Mouse (Mus musculus): ENCODE results near the gene Kcnj1. TPM values are rescaled to one million over a fixed set of nuclear protein-coding genes. Genes with fewer than 3 reads are reported as not detected.

Gene Kcnj1
- polyA plus RNA-seq (2014; fragmentation: Nextera tagmentation; extraction: Ambion mirVana) = 0.09 TPM in 1 of 2 replicates, not detected in the other

DNA sequence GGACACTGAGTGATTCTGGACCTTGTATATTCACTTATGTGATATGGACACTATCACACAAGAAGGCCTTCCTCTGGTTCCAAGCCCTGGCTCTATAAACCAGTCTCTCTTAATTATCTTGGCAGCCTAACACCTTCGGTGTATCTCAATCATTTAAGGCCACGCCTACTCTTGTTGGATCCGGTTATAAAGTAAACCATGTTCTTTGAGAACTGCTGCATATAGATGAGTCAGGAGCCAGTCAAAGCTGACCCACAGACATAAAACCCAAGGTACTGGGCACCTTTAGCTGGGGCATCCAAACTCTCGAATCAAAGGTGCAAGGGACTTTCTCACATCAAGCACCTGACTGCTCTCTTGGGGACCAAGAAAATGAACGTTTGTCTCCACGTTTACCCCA lies at the start of gene Kcnj1:
Gene Kcnj1 (plus strand): TSS at position 292 of the 400 bp plus-strand sequence.
- H3K27ac ChIP-seq = no peak within 1 kb of the TSS
- H3K36me3 ChIP-seq (replicated peaks; ENCODE audit: control insufficient read depth, insufficient read depth) = no peaks in the 10 kb centered on the region
- ATAC-seq (ENCODE audit: low FRiP score) (no peak), DNase-seq (ENCODE audit: low spot score) (no peak)
- H3K4me3 ChIP-seq (replicated peaks; ENCODE audit: low read length) = no peak within 1 kb of the TSS
- no peaks in the 10 kb centered on the region for H3K9me3 ChIP-seq (ENCODE audit: control insufficient read depth, low read length)
- H3K4me1 ChIP-seq (replicated peaks; ENCODE audit: control insufficient read depth, insufficient read depth, low read length) = no peaks in the 10 kb centered on the region
- WGBS = 92% methylated on average over 6 of the region's 6 CpGs
- no peaks in the 10 kb centered on the region for H3K27me3 ChIP-seq (ENCODE audit: control insufficient read depth, insufficient read depth, low read length)
- no peak within 1 kb of the TSS for H3K4me2 ChIP-seq (replicated peaks)
- H3K9ac ChIP-seq = no peak within 1 kb of the TSS

DNA sequence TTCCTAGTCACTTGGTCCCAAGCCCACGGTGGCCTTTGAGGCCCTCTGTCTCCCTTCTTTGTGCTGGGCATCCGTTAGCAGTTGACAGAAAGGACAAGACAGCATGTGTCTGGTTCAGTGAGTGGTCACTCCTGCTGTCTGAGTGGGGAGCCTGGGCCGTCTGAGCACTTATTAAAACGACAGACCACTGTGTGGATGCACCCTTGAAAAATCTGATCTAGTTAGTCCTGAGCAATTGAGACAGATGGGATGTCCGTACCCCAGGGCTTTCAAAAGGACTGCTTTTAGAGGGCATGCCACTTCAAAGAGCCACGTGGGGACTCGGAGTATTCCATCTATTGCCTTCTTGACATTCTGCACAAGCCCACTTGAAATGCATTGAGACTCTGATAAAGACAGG lies 48.7 kb upstream of the Kcnj1 start:
- no peak overlapping the region for H3K4me3 ChIP-seq (replicated peaks; ENCODE audit: low read length)
- WGBS = 49% methylated on average over 7 of the region's 7 CpGs
- H3K9ac ChIP-seq = no peak overlapping the region
- no peaks in the 10 kb centered on the region for H3K9me3 ChIP-seq (ENCODE audit: control insufficient read depth, low read length)
- no peaks in the 10 kb centered on the region for H3K27me3 ChIP-seq (ENCODE audit: control insufficient read depth, insufficient read depth, low read length)
- 0 out of 2 replicates have a peak, but pooled peaks cover 4% of the 10 kb centered on the region for H3K4me1 ChIP-seq (replicated peaks; ENCODE audit: control insufficient read depth, insufficient read depth, low read length)
- no peak for ATAC-seq (ENCODE audit: low FRiP score)
- H3K27ac ChIP-seq = no peak overlapping the region
- no peak overlapping the region for H3K4me2 ChIP-seq (replicated peaks)
- DNase-seq (ENCODE audit: low spot score) = no peak
- no peaks in the 10 kb centered on the region for H3K36me3 ChIP-seq (replicated peaks; ENCODE audit: control insufficient read depth, insufficient read depth)

DNA sequence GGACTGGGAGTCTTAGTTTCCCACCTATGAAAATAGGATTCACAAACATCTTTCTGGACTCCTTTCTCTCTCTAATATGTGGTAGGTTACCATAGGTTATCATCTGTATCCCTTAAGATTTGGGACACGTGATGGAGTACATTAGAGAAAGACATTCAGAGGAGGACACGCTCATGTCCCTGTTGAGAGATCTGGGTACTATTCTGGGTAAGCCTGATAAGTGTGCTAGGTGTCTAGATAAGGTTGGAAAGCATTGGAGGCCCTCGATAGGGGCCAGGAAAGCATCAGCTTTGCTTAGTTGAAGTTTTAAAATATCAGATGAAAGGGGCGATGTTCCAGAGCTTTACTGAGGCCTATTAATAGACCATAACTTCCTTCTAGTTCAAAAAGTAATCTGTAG lies 43.5 kb upstream of the Kcnj1 start:
- Histone ChIP-seq H3K4me1 (replicated peaks; ENCODE audit: control insufficient read depth, insufficient read depth, low read length) (no peaks in the 10 kb centered on the region), H3K4me3 (replicated peaks; ENCODE audit: low read length) (no peak overlapping the region), H3K36me3 (replicated peaks; ENCODE audit: control insufficient read depth, insufficient read depth) (no peaks in the 10 kb centered on the region), H3K9ac (no peak overlapping the region), H3K27me3 (ENCODE audit: control insufficient read depth, insufficient read depth, low read length) (no peaks in the 10 kb centered on the region), H3K9me3 (ENCODE audit: control insufficient read depth, low read length) (no peaks in the 10 kb centered on the region), H3K27ac (no peak overlapping the region), H3K4me2 (replicated peaks) (no peak overlapping the region)
- 97% methylated on average over 4 of the region's 4 CpGs for WGBS
- DNase-seq (ENCODE audit: low spot score) (no peak), ATAC-seq (ENCODE audit: low FRiP score) (no peak)

GRCm38 (mm10) chr9:32331162-32331561 lies 41.1 kb upstream of the Kcnj1 start:
- Histone ChIP-seq H3K4me2 (replicated peaks) (no peak overlapping the region), H3K36me3 (replicated peaks; ENCODE audit: control insufficient read depth, insufficient read depth) (no peaks in the 10 kb centered on the region), H3K4me1 (replicated peaks; ENCODE audit: control insufficient read depth, insufficient read depth, low read length) (no peaks in the 10 kb centered on the region), H3K9me3 (ENCODE audit: control insufficient read depth, low read length) (no peaks in the 10 kb centered on the region), H3K27me3 (ENCODE audit: control insufficient read depth, insufficient read depth, low read length) (no peaks in the 10 kb centered on the region), H3K9ac (no peak overlapping the region), H3K4me3 (replicated peaks; ENCODE audit: low read length) (no peak overlapping the region), H3K27ac (no peak overlapping the region)
- no peak for ATAC-seq (ENCODE audit: low FRiP score)
- WGBS = 78% methylated on average over 5 of the region's 5 CpGs
- no peak for DNase-seq (ENCODE audit: low spot score)

- WGBS = 80% methylated on average over 13 of the region's 13 CpGs
- no peak overlapping the region for H3K27ac ChIP-seq
- H3K9me3 ChIP-seq (ENCODE audit: control insufficient read depth, low read length) = no peaks in the 10 kb centered on the region
- no peaks in the 10 kb centered on the region for H3K27me3 ChIP-seq (ENCODE audit: control insufficient read depth, insufficient read depth, low read length)
- ATAC-seq (ENCODE audit: low FRiP score) (no peak), DNase-seq (ENCODE audit: low spot score) (no peak)
- no peak overlapping the region for H3K9ac ChIP-seq
- H3K4me2 ChIP-seq (replicated peaks) = no peak overlapping the region
- H3K4me1 ChIP-seq (replicated peaks; ENCODE audit: control insufficient read depth, insufficient read depth, low read length) = no peaks in the 10 kb centered on the region
- H3K4me3 ChIP-seq (replicated peaks; ENCODE audit: low read length) = no peak overlapping the region
- no peaks in the 10 kb centered on the region for H3K36me3 ChIP-seq (replicated peaks; ENCODE audit: control insufficient read depth, insufficient read depth)
These were observed 36.7 kb upstream of the Kcnj1 start for GRCm38 (mm10) chr9:32335389-32336150.

- Histone ChIP-seq H3K9ac (no peak overlapping the region), H3K27ac (no peak overlapping the region), H3K4me3 (replicated peaks; ENCODE audit: low read length) (no peak overlapping the region), H3K36me3 (replicated peaks; ENCODE audit: control insufficient read depth, insufficient read depth) (no peaks in the 10 kb centered on the region), H3K9me3 (ENCODE audit: control insufficient read depth, low read length) (no peaks in the 10 kb centered on the region), H3K4me1 (replicated peaks; ENCODE audit: control insufficient read depth, insufficient read depth, low read length) (peaks cover 12% of the 10 kb centered on the region; the same call in 1 of the 2 replicates), H3K27me3 (ENCODE audit: control insufficient read depth, insufficient read depth, low read length) (peaks cover 41% of the 10 kb centered on the region), H3K4me2 (replicated peaks) (no peak overlapping the region)
- WGBS = 71% methylated on average over 5 of the region's 5 CpGs
- DNase-seq (ENCODE audit: low spot score) (no peak), ATAC-seq (ENCODE audit: low FRiP score) (no peak)
These were observed 31.5 kb upstream of the Kcnj1 start for GRCm38 (mm10) chr9:32340831-32341230.

GRCm38 (mm10) chr9:32342929-32343328 lies 29.4 kb upstream of the Kcnj1 start:
- DNase-seq (ENCODE audit: low spot score) = no peak
- H3K4me1 ChIP-seq (replicated peaks; ENCODE audit: control insufficient read depth, insufficient read depth, low read length) = peaks cover 12% of the 10 kb centered on the region; the same call in 1 of the 2 replicates
- peaks cover 42% of the 10 kb centered on the region for H3K27me3 ChIP-seq (ENCODE audit: control insufficient read depth, insufficient read depth, low read length)
- H3K9ac ChIP-seq = no peak overlapping the region
- 13% methylated on average over 8 of the region's 8 CpGs for WGBS
- H3K4me3 ChIP-seq (replicated peaks; ENCODE audit: low read length) = no peak overlapping the region
- H3K4me2 ChIP-seq (replicated peaks) = peak overlapping the region; percentile 53; the same call in 1 of the 2 replicates
- no peak for ATAC-seq (ENCODE audit: low FRiP score)
- H3K9me3 ChIP-seq (ENCODE audit: control insufficient read depth, low read length) = no peaks in the 10 kb centered on the region
- no peaks in the 10 kb centered on the region for H3K36me3 ChIP-seq (replicated peaks; ENCODE audit: control insufficient read depth, insufficient read depth)
- H3K27ac ChIP-seq = no peak overlapping the region

DNA sequence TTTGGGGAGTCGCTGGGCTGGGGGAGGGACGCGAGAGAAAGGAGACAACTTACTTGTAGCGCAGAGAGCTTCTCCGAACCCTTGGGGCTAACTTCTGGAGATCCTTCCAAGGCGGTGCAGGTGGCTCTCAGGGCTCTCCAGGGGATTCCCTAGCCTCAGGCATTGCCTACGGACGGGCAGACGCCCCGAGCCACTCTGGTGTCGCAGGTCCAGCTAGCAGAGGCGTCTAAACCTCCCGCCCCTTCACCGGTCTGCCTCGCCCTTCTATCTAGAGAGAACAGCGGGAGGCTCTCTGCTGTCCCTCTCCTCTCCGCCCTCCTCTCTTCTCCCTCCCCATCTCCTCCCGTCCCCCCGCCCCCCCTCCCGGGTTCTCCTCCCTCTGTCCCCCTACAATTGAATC lies 28.2 kb upstream of the Kcnj1 start, which contains the start of gene Kcnj5:
Gene Kcnj5 (minus strand): TSS at position 300 of the 400 bp plus-strand sequence.
- no peaks in the 10 kb centered on the region for H3K9me3 ChIP-seq (ENCODE audit: control insufficient read depth, low read length)
- peaks cover 12% of the 10 kb centered on the region; the same call in 1 of the 2 replicates for H3K4me1 ChIP-seq (replicated peaks; ENCODE audit: control insufficient read depth, insufficient read depth, low read length)
- ATAC-seq (ENCODE audit: low FRiP score) (no peak), DNase-seq (ENCODE audit: low spot score) (no peak)
- no peaks in the 10 kb centered on the region for H3K36me3 ChIP-seq (replicated peaks; ENCODE audit: control insufficient read depth, insufficient read depth)
- peak within 1 kb of the TSS; percentile 53 for H3K4me2 ChIP-seq (replicated peaks)
- H3K4me3 ChIP-seq (replicated peaks; ENCODE audit: low read length) = peak within 1 kb of the TSS; percentile 25
- peak within 1 kb of the TSS; percentile 16 for H3K9ac ChIP-seq
- under 1% methylated on average over 19 of the region's 20 CpGs for WGBS
- H3K27ac ChIP-seq = no peak within 1 kb of the TSS
- peaks cover 42% of the 10 kb centered on the region for H3K27me3 ChIP-seq (ENCODE audit: control insufficient read depth, insufficient read depth, low read length)

- Histone ChIP-seq H3K36me3 (replicated peaks; ENCODE audit: control insufficient read depth, insufficient read depth) (no peaks in the 10 kb centered on the region), H3K9ac (peak overlapping the region; percentile 16; the same call in 1 of the 2 replicates), H3K9me3 (ENCODE audit: control insufficient read depth, low read length) (no peaks in the 10 kb centered on the region), H3K4me2 (replicated peaks) (peak overlapping the region; percentile 53), H3K27ac (no peak overlapping the region), H3K27me3 (ENCODE audit: control insufficient read depth, insufficient read depth, low read length) (peaks cover 42% of the 10 kb centered on the region), H3K4me1 (replicated peaks; ENCODE audit: control insufficient read depth, insufficient read depth, low read length) (peaks cover 12% of the 10 kb centered on the region; the same call in 1 of the 2 replicates), H3K4me3 (replicated peaks; ENCODE audit: low read length) (peak overlapping the region; percentile 25)
- DNase-seq (ENCODE audit: low spot score) = no peak
- no peak for ATAC-seq (ENCODE audit: low FRiP score)
- 2% methylated on average over 21 of the region's 21 CpGs for WGBS
These were observed 27.8 kb upstream of the Kcnj1 start for GRCm38 (mm10) chr9:32344489-32344888.

Data from hindbrain, embryonic 14.5 days (tissue).